Mouse (Mus musculus): Measurements from ENCODE around the gene Rnf10.

- TF ChIP-seq CTCF (conservative IDR thresholded peaks at IDR 0.05; ENCODE audit: low read length) (peak; percentile 92), POU5F1 (IDR thresholded peaks at IDR 0.05; ENCODE audit: borderline replicate concordance, low read length) (no peak)
Observed at GRCm38 (mm10) chr5:115275998-115276397, 3.3 kb upstream of the Rnf10 start.
